Comparison of ENCODE assay signal across 25 mouse cellular contexts in genomic region chr14:103900817-103901216, GRCm38 (mm10). TPM values are rescaled to one million over a fixed set of nuclear protein-coding genes. Genes with fewer than 3 reads are reported as not detected.
"Had no signal": no experiment of that assay in that cellular context is flagged by ENCODE, and none has a peak within 500 bp of the region (broad histone marks: within the 10 kb centered on the region; RNA-seq: fewer than 3 reads in every experiment).

No protein-coding gene starts in this region.

- H3K27me3 ChIP-seq: limb, embryonic 15.5 days; midbrain, embryonic 12.5 days; neural tube, embryonic 13.5 days; stomach, embryonic 15.5 days had no signal

- H3K4me2 ChIP-seq: limb, embryonic 12.5 days; limb, embryonic 15.5 days; liver, embryonic 11.5 days; lung, embryonic 14.5 days; midbrain, embryonic 12.5 days; neural tube, embryonic 13.5 days; stomach, embryonic 15.5 days had no signal

- H3K36me3 ChIP-seq: limb, embryonic 12.5 days; limb, embryonic 15.5 days; midbrain, embryonic 12.5 days; neural tube, embryonic 13.5 days; stomach, embryonic 15.5 days had no signal

- H3K27ac ChIP-seq: kidney, postnatal 0 days; limb, embryonic 12.5 days; limb, embryonic 15.5 days; liver, embryonic 14.5 days; macrophage; midbrain, embryonic 12.5 days; neural tube, embryonic 13.5 days; stomach, embryonic 15.5 days had no signal

- H3K9me3 ChIP-seq: limb, embryonic 12.5 days; limb, embryonic 15.5 days; midbrain, embryonic 12.5 days; neural tube, embryonic 13.5 days; stomach, embryonic 15.5 days had no signal

- ATAC-seq: liver, postnatal 0 days; lung, postnatal 0 days; midbrain, embryonic 16.5 days had no signal

- H3K9ac ChIP-seq: limb, embryonic 12.5 days; limb, embryonic 15.5 days; liver, embryonic 14.5 days; liver, postnatal 0 days; lung, embryonic 14.5 days; midbrain, embryonic 12.5 days; neural tube, embryonic 13.5 days; stomach, embryonic 15.5 days had no signal

- H3K4me3 ChIP-seq: limb, embryonic 12.5 days; limb, embryonic 15.5 days; midbrain, embryonic 12.5 days; myocyte; neural tube, embryonic 13.5 days; stomach, embryonic 15.5 days had no signal

- DNase-seq: kidney, adult 2 months; kidney, postnatal 36 days; layer of hippocampus, postnatal 36 days; left cerebral cortex, postnatal 4 days; liver, postnatal 0 days; retina, postnatal 1 day; right cerebral cortex, postnatal 25 days; spleen, adult 18-20 months; thymus, postnatal 25 days had no signal

RNA-seq across cellular contexts. Expression of gene Ednrb, which starts 56.6 kb away (rescaled TPM):
- total RNA-seq: megakaryocyte-erythroid progenitor cell, adult 5-6 weeks; monocyte, adult 5-6 weeks; neutrophil, adult 5-6 weeks had no signal
- polyA plus RNA-seq: myocyte had no signal
